Mouse (Mus musculus) B cell, adult 67 days (primary cell): Measurements from ENCODE around the gene Gm6205. TPM values are rescaled to one million over a fixed set of nuclear protein-coding genes. Genes with fewer than 3 reads are reported as not detected.

ENCODE experiments used
- total RNA-seq, 2 experiments: library from RNA; stranded (reverse); gene quantifications; 4 replicates each; pipeline ENCODE4 v1.2.4; 2023

Gene Gm6205
- total RNA-seq = not detected

GRCm38 (mm10) chr5:94648082-94648481 lies at the start of gene Gm6205:
Gm6205 (plus strand) TSS chr5:94648382.

GRCm38 (mm10) chr5:94616242-94616641 lies 31.9 kb upstream of the Gm6205 start, which contains the start of gene Gm3147:
Gm3147 (minus strand) TSS chr5:94616342.

GRCm38 (mm10) chr5:94623679-94624078 lies 24.5 kb upstream of the Gm6205 start, which contains the start of gene Gm6509:
Gm6509 (plus strand) TSS chr5:94623979.

Other genes with a start within 250 kb of the Gm6205 start
- gene Gm7682, start 202.6 kb upstream of the Gm6205 start, total RNA-seq = not detected
- gene Gm3139, start 122.1 kb upstream of the Gm6205 start, total RNA-seq = not detected
- not detected for gene Gm3147, start 32.0 kb upstream of the Gm6205 start, total RNA-seq
- gene Gm6509, start 24.4 kb upstream of the Gm6205 start, total RNA-seq = not detected
- not detected for gene Gm3183, start 217.1 kb downstream of the Gm6205 start, total RNA-seq